Mouse (Mus musculus) thymus, adult 2 months (tissue): ENCODE measurements around the gene Col6a1.

Experiments
- CTCF ChIP-seq: fragments of 200-500 bp; IDR thresholded peaks from 2 replicates; pipeline ENCODE4 v1.5.1; 2012; ENCODE audit warnings: mild to moderate bottlenecking, control low read depth, low read length, moderate library complexity, borderline replicate concordance; ENCODE audit not compliant: control insufficient read depth, poor library complexity, insufficient read depth; ENCODE audit errors: extremely low read depth
- POLR2A ChIP-seq: fragments of 200-500 bp; IDR thresholded peaks from 2 replicates; pipeline ENCODE4 v1.6.1; 2012; ENCODE audit warnings: mild to moderate bottlenecking, low read length, control low read depth, moderate library complexity; ENCODE audit not compliant: control insufficient read depth, poor library complexity, insufficient read depth; ENCODE audit errors: extremely low read depth

DNA sequence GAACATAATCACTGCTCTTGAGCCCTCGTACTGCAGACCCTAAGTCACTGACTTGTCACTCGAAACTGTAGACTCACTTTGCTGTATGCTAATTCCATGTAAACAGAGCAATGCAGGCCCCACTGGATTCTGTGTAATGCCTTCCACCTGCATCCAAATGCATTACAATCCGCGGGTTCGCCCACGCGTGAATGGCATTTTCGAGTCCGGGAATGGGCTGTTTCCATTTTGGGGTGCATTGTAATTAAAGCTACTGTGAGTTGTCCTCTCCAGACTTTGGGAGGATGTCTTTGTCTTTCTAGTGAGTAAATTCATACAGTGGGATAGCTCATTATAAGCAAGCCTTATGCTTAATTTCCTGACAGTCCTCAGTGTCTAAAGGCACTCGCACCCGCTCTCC lies 60.4 kb downstream of the Col6a1 start:
- TF ChIP-seq CTCF (no peak), POLR2A (no peak)
